11 mouse cellular contexts compared by ENCODE assay signal in genomic region chr5:130852182-130852581, GRCm38 (mm10).
DNase-seq lines count a peak whose midpoint lies in the region; ATAC-seq and TF ChIP-seq lines count a peak whose summit lies in the region.
"Had no signal": no experiment of that assay in that cellular context is flagged by ENCODE, and none has a peak within 500 bp of the region (broad histone marks: within the 10 kb centered on the region; RNA-seq: fewer than 3 reads in every experiment).

No protein-coding gene starts in this region.

- H3K27ac ChIP-seq in lung, postnatal 0 days (ENCODE audit: low read length): no peak overlapping the region
- no peak overlapping the region for H3K27ac ChIP-seq in forebrain, embryonic 12.5 days
- peak overlapping the region; percentile 75; the same call in 1 of the 2 replicates for H3K27ac ChIP-seq in limb, embryonic 12.5 days
- no peak overlapping the region for H3K27ac ChIP-seq in stomach, embryonic 15.5 days
- no peak overlapping the region for H3K27ac ChIP-seq in left cerebral cortex, adult 2 months
- H3K27ac ChIP-seq: macrophage had no signal

- no peak for TF ChIP-seq EP300 in lung, postnatal 0 days (IDR thresholded peaks at IDR 0.05)

- intact Hi-C loops in left cerebral cortex, adult 2 months (cut with DNase I): loop anchor here (2.0 to 5.0 kb wide), 5 partner anchors 95 to 575 kb away; no protein-coding TSS in a partner anchor

- H3K4me3 ChIP-seq in lung, postnatal 0 days (ENCODE audit: low read depth, low read length): no peak overlapping the region
- H3K4me3 ChIP-seq in forebrain, embryonic 12.5 days (replicated peaks): no peak overlapping the region
- H3K4me3 ChIP-seq in limb, embryonic 12.5 days (replicated peaks): peak overlapping the region; percentile 22
- no peak overlapping the region for H3K4me3 ChIP-seq in stomach, embryonic 15.5 days (replicated peaks)
- H3K4me3 ChIP-seq in left cerebral cortex, adult 2 months: no peak overlapping the region

- no peak overlapping the region for H3K9ac ChIP-seq in lung, postnatal 0 days (replicated peaks; ENCODE audit: low read depth)
- 0 out of 2 replicates have a peak overlapping the region, but pooled peaks have one; percentile 29 for H3K9ac ChIP-seq in forebrain, embryonic 12.5 days
- H3K9ac ChIP-seq in limb, embryonic 12.5 days (replicated peaks): peak overlapping the region; percentile 19; the same call in 1 of the 2 replicates
- no peak overlapping the region for H3K9ac ChIP-seq in stomach, embryonic 15.5 days

- TF ChIP-seq CTCF in lung, postnatal 0 days (IDR thresholded peaks at IDR 0.05): no peak
- no peak for TF ChIP-seq CTCF in left cerebral cortex, adult 2 months (IDR thresholded peaks at IDR 0.05)

- no peaks in the 10 kb centered on the region for H3K9me3 ChIP-seq in lung, postnatal 0 days (ENCODE audit: low read length)
- no peaks in the 10 kb centered on the region for H3K9me3 ChIP-seq in forebrain, embryonic 12.5 days
- no peaks in the 10 kb centered on the region for H3K9me3 ChIP-seq in limb, embryonic 12.5 days
- no peaks in the 10 kb centered on the region for H3K9me3 ChIP-seq in stomach, embryonic 15.5 days

- 19% methylated on average over 9 of the region's 11 CpGs for WGBS in lung, postnatal 0 days
- 9% methylated on average over 11 of the region's 11 CpGs for WGBS in forebrain, embryonic 12.5 days
- 5% methylated on average over 11 of the region's 11 CpGs for WGBS in limb, embryonic 12.5 days
- WGBS in stomach, embryonic 15.5 days: 16% methylated on average over 9 of the region's 11 CpGs

- H3K27me3 ChIP-seq in lung, postnatal 0 days (replicated peaks; ENCODE audit: insufficient read depth, low read length): no peaks in the 10 kb centered on the region
- peaks cover 12% of the 10 kb centered on the region for H3K27me3 ChIP-seq in forebrain, embryonic 12.5 days
- peaks cover 3% of the 10 kb centered on the region; the same call in 1 of the 2 replicates for H3K27me3 ChIP-seq in limb, embryonic 12.5 days
- H3K27me3 ChIP-seq in stomach, embryonic 15.5 days (replicated peaks): no peaks in the 10 kb centered on the region

- no peak for DNase-seq in lung, postnatal 0 days (ENCODE audit: low spot score)
- DNase-seq in lung, postnatal 4 days: no peak
- no peak for DNase-seq in thymus, postnatal 25 days
- no peak for DNase-seq in cerebellum, postnatal 36 days
- DNase-seq in left cerebral cortex, adult 2 months (ENCODE audit: extremely low spot score in 1 of 2, low spot score in 2 of 2): no peak
- DNase-seq: cerebellum, postnatal 14 days; right cerebral cortex, postnatal 25 days had no signal

- H3K4me1 ChIP-seq in lung, postnatal 0 days (ENCODE audit: insufficient read depth, low read depth, low read length): no peaks in the 10 kb centered on the region
- peaks cover 8% of the 10 kb centered on the region for H3K4me1 ChIP-seq in forebrain, embryonic 12.5 days
- H3K4me1 ChIP-seq in limb, embryonic 12.5 days (replicated peaks): peaks cover 25% of the 10 kb centered on the region
- no peaks in the 10 kb centered on the region for H3K4me1 ChIP-seq in stomach, embryonic 15.5 days

- ATAC-seq in lung, postnatal 0 days: no peak
- ATAC-seq in forebrain, embryonic 12.5 days (ENCODE audit: low FRiP score): no peak
- no peak for ATAC-seq in limb, embryonic 12.5 days (ENCODE audit: insufficient number of reproducible peaks, insufficient read depth, low FRiP score, low TSS enrichment, low read depth)
- ATAC-seq in stomach, embryonic 15.5 days (ENCODE audit: insufficient read depth, low FRiP score, low read depth): no peak

- H3K4me2 ChIP-seq in lung, postnatal 0 days (replicated peaks; ENCODE audit: low read depth, low read length): peak overlapping the region; percentile 8; the same call in 1 of the 2 replicates
- H3K4me2 ChIP-seq in forebrain, embryonic 12.5 days: peak overlapping the region; percentile 30
- peak overlapping the region; percentile 57 for H3K4me2 ChIP-seq in limb, embryonic 12.5 days
- peak overlapping the region; percentile 27; the same call in 1 of the 2 replicates for H3K4me2 ChIP-seq in stomach, embryonic 15.5 days

- no peaks in the 10 kb centered on the region for H3K36me3 ChIP-seq in lung, postnatal 0 days (ENCODE audit: insufficient read depth, low read length)
- H3K36me3 ChIP-seq in forebrain, embryonic 12.5 days (replicated peaks): no peaks in the 10 kb centered on the region
- H3K36me3 ChIP-seq in limb, embryonic 12.5 days: no peaks in the 10 kb centered on the region
- no peaks in the 10 kb centered on the region for H3K36me3 ChIP-seq in stomach, embryonic 15.5 days

Comparison
In these comparisons a context has a peak if more than half of its experiments do, and no peak if none do; other contexts are left out.
1. H3K9ac ChIP-seq: peak in forebrain, embryonic 12.5 days (single experiment) and limb, embryonic 12.5 days (single experiment); none in lung, postnatal 0 days (single experiment) and stomach, embryonic 15.5 days (single experiment).
2. Peak in every context shown above with its lines, with median percentiles within 50 percentile points of each other: H3K4me2 ChIP-seq.